Comparison of ENCODE assay signal across 9 mouse cellular contexts in the genomic region with DNA sequence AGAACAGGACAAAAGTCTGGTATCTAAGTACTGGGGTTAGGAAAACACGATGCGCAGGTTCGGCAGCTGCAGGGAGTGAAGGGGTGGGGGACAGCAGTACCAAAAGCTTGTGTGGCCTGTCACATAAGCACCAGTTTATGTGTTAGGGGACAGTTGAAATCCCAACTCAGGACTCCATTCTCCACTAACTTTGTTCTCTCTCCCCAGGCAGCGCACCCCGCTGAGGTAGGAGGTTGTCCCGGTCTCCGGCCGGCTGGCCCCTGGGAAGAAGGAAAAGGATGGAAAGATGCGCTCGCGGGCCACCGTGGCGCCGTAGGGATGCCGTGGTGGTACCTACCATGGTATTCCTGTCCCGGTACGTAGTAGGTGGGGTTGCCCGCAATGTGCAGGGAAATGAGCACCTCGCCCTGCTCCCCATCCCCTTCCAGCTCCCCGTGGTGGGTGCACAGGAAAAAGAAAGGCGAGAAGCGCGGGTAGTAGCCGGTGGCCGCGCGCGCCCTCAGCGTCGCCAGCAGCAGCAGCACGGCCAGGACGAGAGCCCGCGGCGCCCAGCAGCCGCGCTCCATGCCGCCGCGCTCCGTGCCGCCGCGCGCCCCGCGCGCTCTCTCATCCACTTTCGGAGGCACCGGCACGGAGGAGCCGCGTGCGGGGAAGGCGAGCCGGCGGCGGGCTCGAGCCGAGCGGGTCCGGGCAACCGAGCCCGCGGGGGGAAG. TPM values are rescaled to one million over a fixed set of nuclear protein-coding genes. Genes with fewer than 3 reads are reported as not detected.
DNase-seq lines count a peak whose midpoint lies in the region; ATAC-seq and TF ChIP-seq lines count a peak whose summit lies in the region.
"Had no signal": no experiment of that assay in that cellular context is flagged by ENCODE, and none has a peak within 500 bp of the region (broad histone marks: within the 10 kb centered on the region; RNA-seq: fewer than 3 reads in every experiment).

No protein-coding gene starts in this region.

- intact Hi-C loops in heart, postnatal 36 days (cut with DNase I): no loop called here

- peak overlapping the region; percentile 74 for H3K9ac ChIP-seq in forebrain, embryonic 12.5 days

- peak; percentile 65 for DNase-seq in heart, adult 11 months
- no peak for DNase-seq in heart, postnatal 36 days
- DNase-seq in testis, postnatal 10 days (ENCODE audit: low spot score): no peak
- peak; percentile 62 for DNase-seq in limb, embryonic 10.5 days (ENCODE audit: low spot score)
- DNase-seq in spleen, postnatal 36 days (ENCODE audit: low spot score in 2 of 2): no peak

- no peak overlapping the region for H3K27ac ChIP-seq in testis, adult 2 months (ENCODE audit: control insufficient read depth, insufficient read depth, low read depth, low read length)
- H3K27ac ChIP-seq in forebrain, embryonic 12.5 days: peak overlapping the region; percentile 65; the same call in 1 of the 2 replicates
- H3K27ac ChIP-seq in limb, embryonic 10.5 days: peak overlapping the region; percentile 78
- H3K27ac ChIP-seq in olfactory bulb, adult 2 months (ENCODE audit: insufficient read depth, low read depth, low read length): no peak overlapping the region

- H3K4me2 ChIP-seq in forebrain, embryonic 12.5 days: peak overlapping the region; percentile 93

- no peaks in the 10 kb centered on the region for H3K27me3 ChIP-seq in testis, adult 2 months (ENCODE audit: control insufficient read depth, insufficient read depth, low read length)
- H3K27me3 ChIP-seq in forebrain, embryonic 12.5 days: peaks cover 61% of the 10 kb centered on the region
- peaks cover 89% of the 10 kb centered on the region for H3K27me3 ChIP-seq in limb, embryonic 10.5 days (ENCODE audit: low read depth, poor library complexity, severe bottlenecking)
- H3K27me3 ChIP-seq: CH12.LX had no signal

- no peaks in the 10 kb centered on the region for H3K9me3 ChIP-seq in forebrain, embryonic 12.5 days
- no peaks in the 10 kb centered on the region for H3K9me3 ChIP-seq in limb, embryonic 10.5 days (replicated peaks)

- H3K36me3 ChIP-seq in testis, adult 2 months (ENCODE audit: control insufficient read depth, insufficient read depth, low read length): no peaks in the 10 kb centered on the region
- no peaks in the 10 kb centered on the region for H3K36me3 ChIP-seq in forebrain, embryonic 12.5 days (replicated peaks)
- H3K36me3 ChIP-seq in limb, embryonic 10.5 days: no peaks in the 10 kb centered on the region

- peak overlapping the region; percentile 81 for H3K4me3 ChIP-seq in testis, adult 2 months (ENCODE audit: control insufficient read depth, low read depth, low read length)
- peak overlapping the region; percentile 62 for H3K4me3 ChIP-seq in forebrain, embryonic 12.5 days (replicated peaks)
- H3K4me3 ChIP-seq in limb, embryonic 10.5 days: peak overlapping the region; percentile 64
- H3K4me3 ChIP-seq in olfactory bulb, adult 2 months (ENCODE audit: insufficient read depth, low read depth, low read length): peak overlapping the region; percentile 61

- H3K4me1 ChIP-seq in testis, adult 2 months (ENCODE audit: control insufficient read depth, insufficient read depth, low read length): peaks cover 11% of the 10 kb centered on the region
- peaks cover 25% of the 10 kb centered on the region for H3K4me1 ChIP-seq in forebrain, embryonic 12.5 days
- peaks cover 24% of the 10 kb centered on the region for H3K4me1 ChIP-seq in limb, embryonic 10.5 days
- peaks cover 14% of the 10 kb centered on the region for H3K4me1 ChIP-seq in olfactory bulb, adult 2 months (ENCODE audit: control insufficient read depth, insufficient read depth, low read length)

- no peak for TF ChIP-seq CTCF in testis, adult 2 months (IDR thresholded peaks at IDR 0.05; ENCODE audit: control insufficient read depth, insufficient read depth, insufficient replicate concordance, low read depth, low read length)
- no peak for TF ChIP-seq CTCF in olfactory bulb, adult 2 months (IDR thresholded peaks at IDR 0.05; ENCODE audit: insufficient read depth, low read depth, low read length)

- no peak for TF ChIP-seq POLR2A in testis, adult 2 months (IDR thresholded peaks at IDR 0.05; ENCODE audit: control insufficient read depth, low read depth, low read length)
- no peak for TF ChIP-seq POLR2A in olfactory bulb, adult 2 months (IDR thresholded peaks at IDR 0.05; ENCODE audit: insufficient read depth, low read depth, low read length)

- under 1% methylated on average over 57 of the region's 65 CpGs for WGBS in forebrain, embryonic 12.5 days
- WGBS in limb, embryonic 10.5 days: under 1% methylated on average over 65 of the region's 65 CpGs
- under 1% methylated on average over 53 of the region's 65 CpGs for WGBS in olfactory bulb, adult 2 months

- ATAC-seq in forebrain, embryonic 12.5 days (ENCODE audit: low FRiP score): peak; percentile 77

RNA-seq across cellular contexts. Expression of a gene that starts 0.5 kb away (rescaled TPM):
- total RNA-seq in heart, postnatal 36 days (2021): 1 to 10 TPM; 3.0 to 4.2 TPM
- 10.7 and 11.5 TPM in 2 replicates for polyA plus RNA-seq in testis, adult 2 months (2012; rRNA removed)
- 24.8 and 26.9 TPM in 2 replicates for polyA plus RNA-seq in forebrain, embryonic 12.5 days (2016; fragmentation: Nextera tagmentation; extraction: Ambion mirVana)
- polyA plus RNA-seq in limb, embryonic 10.5 days (2016; fragmentation: Nextera tagmentation; extraction: Ambion mirVana): 0.71 and 1.2 TPM in 2 replicates
- polyA plus RNA-seq in olfactory bulb, adult 2 months (2012; ENCODE audit: insufficient read depth, insufficient read length, low replicate concordance, missing spikeins): 164 and 340 TPM in 2 replicates

Comparison
In these comparisons a context has a peak if more than half of its experiments do, and no peak if none do; other contexts are left out.
1. DNase-seq: peak in heart, adult 11 months (single experiment) and limb, embryonic 10.5 days (single experiment); none in heart, postnatal 36 days (0 of 2), testis, postnatal 10 days (single experiment) and spleen, postnatal 36 days (0 of 2).
2. H3K27ac ChIP-seq: peak in forebrain, embryonic 12.5 days (single experiment) and limb, embryonic 10.5 days (single experiment); none in testis, adult 2 months (single experiment) and olfactory bulb, adult 2 months (single experiment).
3. Peak in every context shown above with its lines, with median percentiles within 50 percentile points of each other: H3K4me3 ChIP-seq.